Mouse (Mus musculus) testis, adult 2 months (tissue): ENCODE data around the gene Tbx5.

Source experiments
- CTCF ChIP-seq: fragments of 200-500 bp; IDR thresholded peaks from 2 replicates; pipeline ENCODE4 v1.5.1; 2012; ENCODE audit warnings: low read depth, mild to moderate bottlenecking, inconsistent platforms, low read length, moderate library complexity; ENCODE audit not compliant: control insufficient read depth, insufficient read depth, insufficient replicate concordance
- POLR2A ChIP-seq: fragments of 200-500 bp; IDR thresholded peaks from 2 replicates; pipeline ENCODE4 v1.6.1; 2012; ENCODE audit warnings: low read depth, mild to moderate bottlenecking, inconsistent platforms, low read length, moderate library complexity; ENCODE audit not compliant: control insufficient read depth

- TF ChIP-seq POLR2A, result no peak
- no peak for TF ChIP-seq CTCF
These were observed 35.9 kb upstream of the Tbx5 start for GRCm38 (mm10) chr5:119796443-119797160.
